9 mouse cellular contexts compared by ENCODE assay signal in the genomic region with DNA sequence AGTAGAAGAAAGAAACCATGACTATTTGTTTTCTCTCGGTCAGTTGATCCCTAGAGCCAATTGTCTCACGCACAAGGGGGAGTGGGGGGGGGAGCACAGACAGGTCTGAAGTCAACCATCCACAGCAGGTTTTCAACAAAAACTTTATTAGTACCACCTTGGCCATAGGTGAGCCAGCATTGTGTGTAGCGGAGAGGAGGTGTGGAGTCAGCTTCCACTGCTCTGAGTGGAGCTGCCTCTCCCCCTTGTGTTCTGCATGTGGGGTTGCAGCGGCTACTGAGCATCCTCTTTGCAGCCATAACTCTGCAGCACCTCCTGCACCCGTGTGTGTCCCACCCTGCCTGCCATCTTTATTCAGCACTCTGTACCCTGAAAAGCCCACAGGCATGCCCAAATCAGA. TPM values are rescaled to one million over a fixed set of nuclear protein-coding genes. Genes with fewer than 3 reads are reported as not detected.
DNase-seq lines count a peak whose midpoint lies in the region; ATAC-seq lines count a peak whose summit lies in the region.
"Had no signal": no experiment of that assay in that cellular context is flagged by ENCODE, and none has a peak within 500 bp of the region (broad histone marks: within the 10 kb centered on the region; RNA-seq: fewer than 3 reads in every experiment).

No protein-coding gene starts in this region.

- no peaks in the 10 kb centered on the region for H3K36me3 ChIP-seq in kidney, embryonic 15.5 days
- H3K36me3 ChIP-seq in midbrain, embryonic 15.5 days (replicated peaks) = no peaks in the 10 kb centered on the region
- H3K36me3 ChIP-seq in heart, embryonic 10.5 days = no peaks in the 10 kb centered on the region
- H3K36me3 ChIP-seq: neural tube, embryonic 12.5 days had no signal

- no peaks in the 10 kb centered on the region for H3K4me1 ChIP-seq in kidney, embryonic 15.5 days
- peaks cover 11% of the 10 kb centered on the region for H3K4me1 ChIP-seq in midbrain, embryonic 15.5 days
- no peaks in the 10 kb centered on the region for H3K4me1 ChIP-seq in heart, embryonic 10.5 days
- H3K4me1 ChIP-seq: neural tube, embryonic 12.5 days had no signal

- 24% methylated on average over 5 of the region's 5 CpGs for WGBS in kidney, embryonic 15.5 days
- 18% methylated on average over 5 of the region's 5 CpGs for WGBS in midbrain, embryonic 15.5 days
- WGBS in heart, embryonic 10.5 days = 27% methylated on average over 5 of the region's 5 CpGs

- H3K9me3 ChIP-seq in kidney, embryonic 15.5 days (replicated peaks) = no peaks in the 10 kb centered on the region
- no peaks in the 10 kb centered on the region for H3K9me3 ChIP-seq in midbrain, embryonic 15.5 days
- no peaks in the 10 kb centered on the region for H3K9me3 ChIP-seq in heart, embryonic 10.5 days
- H3K9me3 ChIP-seq: neural tube, embryonic 12.5 days had no signal

- no peak overlapping the region for H3K9ac ChIP-seq in kidney, embryonic 15.5 days
- no peak overlapping the region for H3K9ac ChIP-seq in midbrain, embryonic 15.5 days
- H3K9ac ChIP-seq: neural tube, embryonic 12.5 days had no signal

- H3K27me3 ChIP-seq in kidney, embryonic 15.5 days = peaks cover 12% of the 10 kb centered on the region
- H3K27me3 ChIP-seq in midbrain, embryonic 15.5 days (replicated peaks) = no peaks in the 10 kb centered on the region
- H3K27me3 ChIP-seq in heart, embryonic 10.5 days (ENCODE audit: insufficient read depth, poor library complexity, severe bottlenecking) = peaks cover 25% of the 10 kb centered on the region

- H3K4me3 ChIP-seq in kidney, embryonic 15.5 days (replicated peaks) = no peak overlapping the region
- H3K4me3 ChIP-seq in midbrain, embryonic 15.5 days = no peak overlapping the region
- H3K4me3 ChIP-seq in heart, embryonic 10.5 days = no peak overlapping the region
- H3K4me3 ChIP-seq: neural tube, embryonic 12.5 days had no signal

- H3K4me2 ChIP-seq in kidney, embryonic 15.5 days = no peak overlapping the region
- H3K4me2 ChIP-seq in midbrain, embryonic 15.5 days = no peak overlapping the region
- H3K4me2 ChIP-seq: neural tube, embryonic 12.5 days had no signal

- DNase-seq in kidney, postnatal 10 days = peak; percentile 12
- peak; percentile 53 for DNase-seq in NIH3T3 (ENCODE audit: low read depth)
- DNase-seq in embryo, embryonic 10.5 days (ENCODE audit: low spot score) = peak; percentile 38
- no peak for DNase-seq in heart, embryonic 10.5 days (ENCODE audit: low spot score)
- DNase-seq in urinary bladder, postnatal 4 days (ENCODE audit: low spot score in 2 of 2) = no peak

- ATAC-seq in kidney, embryonic 15.5 days (replicated peaks; ENCODE audit: low FRiP score) = no peak
- peak; percentile 81 for ATAC-seq in midbrain, embryonic 15.5 days (replicated peaks)
- ATAC-seq in granulocyte monocyte progenitor cell, adult 5-6 weeks (replicated peaks; ENCODE audit: poor library complexity, severe bottlenecking) = no peak

- H3K27ac ChIP-seq in kidney, embryonic 15.5 days = no peak overlapping the region
- no peak overlapping the region for H3K27ac ChIP-seq in midbrain, embryonic 15.5 days
- H3K27ac ChIP-seq in heart, embryonic 10.5 days = no peak overlapping the region
- H3K27ac ChIP-seq: neural tube, embryonic 12.5 days had no signal

RNA-seq across cellular contexts. Expression of gene Asic2, which starts 6.3 kb away (rescaled TPM):
- 3.5 and 3.7 TPM in 2 replicates for polyA plus RNA-seq in kidney, embryonic 15.5 days (2015; fragmentation: Nextera tagmentation; extraction: Ambion mirVana)
- 13.9 and 14.4 TPM in 2 replicates for polyA plus RNA-seq in midbrain, embryonic 15.5 days (2015; fragmentation: Nextera tagmentation; extraction: Ambion mirVana)
- total RNA-seq in granulocyte monocyte progenitor cell, adult 5-6 weeks (2014; fragmentation: Nextera tagmentation) = not detected in 2 replicates
- total RNA-seq in granulocyte monocyte progenitor cell, adult 5-6 weeks (2017) = not detected in 2 replicates
- polyA plus RNA-seq in heart, embryonic 10.5 days (2016; fragmentation: Nextera tagmentation; extraction: Ambion mirVana) = 0.07 and 0.77 TPM in 2 replicates

Comparison
In these comparisons a context has a peak if more than half of its experiments do, and no peak if none do; other contexts are left out.
1. DNase-seq: peak in kidney, postnatal 10 days (single experiment), NIH3T3 (single experiment) and embryo, embryonic 10.5 days (single experiment); none in heart, embryonic 10.5 days (single experiment) and urinary bladder, postnatal 4 days (0 of 2).